Mouse (Mus musculus): ENCODE measurements at regions not wholly inside any gene's neighbourhood (a gene's known extent, or its start where the extent isn't known, plus 50 kb on each side); places are given as distances from the start of the nearest gene placed in this dataset.

- Histone ChIP-seq H3K27ac (peak overlapping the region; percentile 26; the same call in 1 of the 2 replicates), H3K4me1 (replicated peaks) (peaks cover 22% of the 10 kb centered on the region), H3K4me2 (replicated peaks) (no peak overlapping the region), H3K36me3 (no peaks in the 10 kb centered on the region), H3K4me3 (replicated peaks) (no peak overlapping the region), H3K27me3 (no peaks in the 10 kb centered on the region), H3K9me3 (no peaks in the 10 kb centered on the region), H3K9ac (replicated peaks) (no peak overlapping the region; the same call in 1 of the 2 replicates)
- no peak for ATAC-seq
- WGBS: 80% methylated on average over 5 of the region's 5 CpGs
Observed at GRCm38 (mm10) chr12:29090451-29090850, 338.8 kb downstream of the Eipr1 start.

- H3K4me2 ChIP-seq (replicated peaks): peak overlapping the region; percentile 19; the same call in 1 of the 2 replicates
- H3K27me3 ChIP-seq: no peaks in the 10 kb centered on the region
- no peaks in the 10 kb centered on the region for H3K36me3 ChIP-seq
- H3K27ac ChIP-seq: peak overlapping the region; percentile 91
- 5% methylated on average over 1 of the region's 1 CpGs for WGBS
- no peak overlapping the region; the same call in 1 of the 2 replicates for H3K9ac ChIP-seq (replicated peaks)
- peaks cover 36% of the 10 kb centered on the region for H3K4me1 ChIP-seq (replicated peaks)
- no peaks in the 10 kb centered on the region for H3K9me3 ChIP-seq
- peak; percentile 78 for ATAC-seq
- no peak overlapping the region for H3K4me3 ChIP-seq (replicated peaks)
Observed at GRCm38 (mm10) chr12:29095406-29096032, 343.9 kb downstream of the Eipr1 start.

- Histone ChIP-seq H3K4me2 (replicated peaks) (peak overlapping the region; percentile 37), H3K9me3 (no peaks in the 10 kb centered on the region), H3K4me1 (replicated peaks) (peaks cover 36% of the 10 kb centered on the region), H3K36me3 (no peaks in the 10 kb centered on the region), H3K9ac (replicated peaks) (no peak overlapping the region), H3K4me3 (replicated peaks) (no peak overlapping the region), H3K27me3 (no peaks in the 10 kb centered on the region), H3K27ac (peak overlapping the region; percentile 91)
- WGBS: 3% methylated on average over 16 of the region's 16 CpGs
- ATAC-seq: peak; percentile 96
Observed at GRCm38 (mm10) chr12:29096033-29096913, 344.7 kb downstream of the Eipr1 start.

- Histone ChIP-seq H3K4me3 (replicated peaks) (no peak overlapping the region), H3K9me3 (no peaks in the 10 kb centered on the region), H3K9ac (replicated peaks) (no peak overlapping the region), H3K4me1 (replicated peaks) (peaks cover 28% of the 10 kb centered on the region), H3K36me3 (no peaks in the 10 kb centered on the region), H3K27me3 (no peaks in the 10 kb centered on the region), H3K27ac (no peak overlapping the region), H3K4me2 (replicated peaks) (no peak overlapping the region)
- no peak for ATAC-seq
- WGBS: 66% methylated on average over 3 of the region's 3 CpGs
Observed at GRCm38 (mm10) chr12:29100042-29100570, 348.5 kb downstream of the Eipr1 start.

GRCm38 (mm10) chr12:29106893-29107719, 355.5 kb downstream of the Eipr1 start:
- WGBS: 44% methylated on average over 16 of the region's 16 CpGs
- peaks cover 5% of the 10 kb centered on the region; the same call in 1 of the 2 replicates for H3K27me3 ChIP-seq
- H3K36me3 ChIP-seq: no peaks in the 10 kb centered on the region
- peaks cover 26% of the 10 kb centered on the region for H3K4me1 ChIP-seq (replicated peaks)
- peak; percentile 94 for ATAC-seq
- H3K9ac ChIP-seq (replicated peaks): no peak overlapping the region
- H3K9me3 ChIP-seq: no peaks in the 10 kb centered on the region
- no peak overlapping the region for H3K4me3 ChIP-seq (replicated peaks)
- H3K4me2 ChIP-seq (replicated peaks): no peak overlapping the region
- H3K27ac ChIP-seq: peak overlapping the region; percentile 70

GRCm38 (mm10) chr12:29107720-29108051, 356.1 kb downstream of the Eipr1 start:
- Histone ChIP-seq H3K4me3 (replicated peaks) (no peak overlapping the region), H3K27me3 (peaks cover 5% of the 10 kb centered on the region; the same call in 1 of the 2 replicates), H3K4me1 (replicated peaks) (peaks cover 26% of the 10 kb centered on the region), H3K27ac (peak overlapping the region; percentile 70), H3K9ac (replicated peaks) (no peak overlapping the region), H3K9me3 (no peaks in the 10 kb centered on the region), H3K36me3 (no peaks in the 10 kb centered on the region), H3K4me2 (replicated peaks) (no peak overlapping the region)
- 49% methylated on average over 3 of the region's 3 CpGs for WGBS
- ATAC-seq: no peak; the same call in 1 of the 2 replicates

GRCm38 (mm10) chr12:29118336-29118735, 366.7 kb downstream of the Eipr1 start:
- no peak overlapping the region for H3K9ac ChIP-seq (replicated peaks)
- no peaks in the 10 kb centered on the region for H3K36me3 ChIP-seq
- no peak overlapping the region for H3K4me2 ChIP-seq (replicated peaks)
- 81% methylated on average over 2 of the region's 2 CpGs for WGBS
- H3K9me3 ChIP-seq: no peaks in the 10 kb centered on the region
- no peaks in the 10 kb centered on the region for H3K27me3 ChIP-seq
- H3K4me1 ChIP-seq (replicated peaks): peaks cover 19% of the 10 kb centered on the region
- H3K27ac ChIP-seq: no peak overlapping the region
- no peak for ATAC-seq
- no peak overlapping the region for H3K4me3 ChIP-seq (replicated peaks)

GRCm38 (mm10) chr12:29121159-29121558, 369.6 kb downstream of the Eipr1 start:
- Histone ChIP-seq H3K9ac (replicated peaks) (no peak overlapping the region), H3K27me3 (no peaks in the 10 kb centered on the region), H3K4me2 (replicated peaks) (no peak overlapping the region), H3K4me1 (replicated peaks) (peaks cover 29% of the 10 kb centered on the region), H3K36me3 (no peaks in the 10 kb centered on the region), H3K27ac (peak overlapping the region; percentile 67), H3K9me3 (no peaks in the 10 kb centered on the region), H3K4me3 (replicated peaks) (no peak overlapping the region)
- peak; percentile 88 for ATAC-seq
- 12% methylated on average over 2 of the region's 2 CpGs for WGBS

- no peak for ATAC-seq
- Histone ChIP-seq H3K27ac (no peak overlapping the region), H3K4me2 (replicated peaks) (no peak overlapping the region), H3K4me1 (replicated peaks) (peaks cover 29% of the 10 kb centered on the region), H3K9ac (replicated peaks) (no peak overlapping the region), H3K36me3 (no peaks in the 10 kb centered on the region), H3K4me3 (replicated peaks) (no peak overlapping the region), H3K27me3 (no peaks in the 10 kb centered on the region), H3K9me3 (no peaks in the 10 kb centered on the region)
- 92% methylated on average over 4 of the region's 4 CpGs for WGBS
Observed at GRCm38 (mm10) chr12:29122931-29123330, 371.3 kb downstream of the Eipr1 start.

GRCm38 (mm10) chr12:29124079-29124668, 372.6 kb downstream of the Eipr1 start:
- no peak for ATAC-seq
- Histone ChIP-seq H3K4me1 (replicated peaks) (peaks cover 36% of the 10 kb centered on the region), H3K27ac (peak overlapping the region; percentile 76), H3K9ac (replicated peaks) (no peak overlapping the region), H3K4me3 (replicated peaks) (no peak overlapping the region), H3K9me3 (no peaks in the 10 kb centered on the region), H3K36me3 (no peaks in the 10 kb centered on the region), H3K27me3 (no peaks in the 10 kb centered on the region), H3K4me2 (replicated peaks) (no peak overlapping the region)
- WGBS: 70% methylated on average over 7 of the region's 7 CpGs

GRCm38 (mm10) chr12:29128844-29129243, 377.2 kb downstream of the Eipr1 start:
- peak; percentile 68; the same call in 1 of the 2 replicates for ATAC-seq
- H3K4me3 ChIP-seq (replicated peaks): no peak overlapping the region

More at GRCm38 (mm10) chr12:29128844-29129243, 377.2 kb downstream of the Eipr1 start:
- WGBS: 58% methylated on average over 10 of the region's 10 CpGs
- H3K27ac ChIP-seq: peak overlapping the region; percentile 30; the same call in 1 of the 2 replicates
- H3K9me3 ChIP-seq: no peaks in the 10 kb centered on the region
- H3K4me1 ChIP-seq (replicated peaks): peaks cover 15% of the 10 kb centered on the region
- no peak overlapping the region for H3K9ac ChIP-seq (replicated peaks)
- H3K27me3 ChIP-seq: no peaks in the 10 kb centered on the region
- H3K36me3 ChIP-seq: no peaks in the 10 kb centered on the region
- H3K4me2 ChIP-seq (replicated peaks): no peak overlapping the region

Data from midbrain, embryonic 13.5 days (tissue).